Mouse (Mus musculus): Measurements from ENCODE around the gene Tlk1. TPM values are rescaled to one million over a fixed set of nuclear protein-coding genes. Genes with fewer than 3 reads are reported as not detected.

Gene Tlk1
- polyA plus RNA-seq, 1 experiment from 2014 or later = 18.0 TPM

DNA sequence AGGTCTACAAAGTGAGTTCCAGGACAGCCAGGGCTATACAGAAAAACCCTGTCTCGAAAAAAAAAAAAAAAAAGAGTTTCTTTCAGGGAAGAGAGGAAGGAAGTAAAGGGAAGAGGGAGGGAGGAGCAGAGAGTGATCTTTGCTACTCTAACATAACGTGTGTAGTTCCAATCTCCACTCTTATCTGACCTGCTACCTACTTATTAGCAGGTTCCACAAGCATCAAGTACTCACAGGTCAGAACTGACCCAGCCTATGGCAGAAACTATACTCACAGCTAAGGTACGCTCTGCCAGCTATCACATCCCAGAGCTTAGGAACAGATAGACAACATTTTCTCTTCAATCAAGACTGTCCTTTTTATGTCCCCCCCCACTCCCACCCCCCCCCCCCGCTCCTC lies 90.0 kb downstream of the Tlk1 start:
- Histone ChIP-seq H3K4me3 (no peak overlapping the region), H3K27ac (replicated peaks) (no peak overlapping the region), H3K9me3 (no peaks in the 10 kb centered on the region), H3K9ac (no peak overlapping the region), H3K4me1 (peaks cover 5% of the 10 kb centered on the region; the same call in 1 of the 2 replicates), H3K36me3 (peaks cover 75% of the 10 kb centered on the region), H3K4me2 (no peak overlapping the region), H3K27me3 (replicated peaks) (no peaks in the 10 kb centered on the region)
- WGBS = 76% methylated on average over 4 of the region's 4 CpGs
- ATAC-seq (ENCODE audit: extremely low read depth, insufficient number of reproducible peaks, low FRiP score, low TSS enrichment) = no peak

DNA sequence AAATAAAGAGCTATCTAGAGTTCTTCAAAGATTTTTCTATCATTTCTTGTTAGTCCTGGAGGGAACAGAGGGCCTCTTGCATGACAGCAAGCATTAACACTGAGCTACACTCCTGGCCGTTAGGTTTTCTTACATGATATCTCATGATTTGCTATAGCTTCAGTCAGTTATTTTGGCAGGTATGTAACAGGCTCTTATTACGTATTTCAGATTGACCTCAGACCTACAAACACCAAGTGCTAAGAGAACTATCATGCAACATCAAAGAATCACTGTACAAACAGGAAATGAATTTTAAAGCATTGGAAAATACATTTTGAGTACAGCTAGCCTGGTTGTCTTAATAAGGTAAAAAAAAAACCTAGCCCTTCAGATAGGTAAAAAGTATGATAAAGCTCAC lies 98.4 kb downstream of the Tlk1 start:
- no peak for ATAC-seq (ENCODE audit: extremely low read depth, insufficient number of reproducible peaks, low FRiP score, low TSS enrichment)
- Histone ChIP-seq H3K4me3 (no peak overlapping the region), H3K9ac (no peak overlapping the region), H3K4me1 (peaks cover 5% of the 10 kb centered on the region; the same call in 1 of the 2 replicates), H3K9me3 (no peaks in the 10 kb centered on the region), H3K4me2 (no peak overlapping the region), H3K36me3 (peaks cover 68% of the 10 kb centered on the region), H3K27me3 (replicated peaks) (no peaks in the 10 kb centered on the region), H3K27ac (replicated peaks) (no peak overlapping the region)
- WGBS = 80% methylated on average over 2 of the region's 2 CpGs

- Histone ChIP-seq H3K9ac (no peak overlapping the region), H3K9me3 (no peaks in the 10 kb centered on the region), H3K27ac (replicated peaks) (no peak overlapping the region), H3K4me3 (no peak overlapping the region), H3K36me3 (peaks cover 71% of the 10 kb centered on the region), H3K27me3 (replicated peaks) (no peaks in the 10 kb centered on the region), H3K4me1 (no peaks in the 10 kb centered on the region), H3K4me2 (no peak overlapping the region)
- 92% methylated on average over 9 of the region's 9 CpGs for WGBS
- no peak for ATAC-seq (ENCODE audit: extremely low read depth, insufficient number of reproducible peaks, low FRiP score, low TSS enrichment)
Measured at GRCm38 (mm10) chr2:70723610-70724243, 101.8 kb downstream of the Tlk1 start.

- 0 out of 2 replicates have a peak, but pooled peaks cover 2% of the 10 kb centered on the region for H3K4me1 ChIP-seq
- WGBS = 88% methylated on average over 4 of the region's 4 CpGs
- H3K4me2 ChIP-seq = no peak overlapping the region
- H3K36me3 ChIP-seq = peaks cover 66% of the 10 kb centered on the region
- H3K4me3 ChIP-seq = no peak overlapping the region
- no peak overlapping the region for H3K27ac ChIP-seq (replicated peaks)
- H3K9ac ChIP-seq = no peak overlapping the region
- no peaks in the 10 kb centered on the region for H3K9me3 ChIP-seq
- no peak for ATAC-seq (ENCODE audit: extremely low read depth, insufficient number of reproducible peaks, low FRiP score, low TSS enrichment)
- H3K27me3 ChIP-seq (replicated peaks) = no peaks in the 10 kb centered on the region
Measured at GRCm38 (mm10) chr2:70710878-70711277, 114.7 kb downstream of the Tlk1 start.

GRCm38 (mm10) chr2:70710236-70710635 lies 115.3 kb downstream of the Tlk1 start:
- no peak for ATAC-seq (ENCODE audit: extremely low read depth, insufficient number of reproducible peaks, low FRiP score, low TSS enrichment)
- 0 out of 2 replicates have a peak, but pooled peaks cover 2% of the 10 kb centered on the region for H3K4me1 ChIP-seq
- no peak overlapping the region for H3K27ac ChIP-seq (replicated peaks)
- H3K4me3 ChIP-seq = no peak overlapping the region
- no peaks in the 10 kb centered on the region for H3K9me3 ChIP-seq
- no peak overlapping the region for H3K9ac ChIP-seq
- H3K4me2 ChIP-seq = no peak overlapping the region
- 91% methylated on average over 7 of the region's 7 CpGs for WGBS
- H3K36me3 ChIP-seq = peaks cover 59% of the 10 kb centered on the region
- H3K27me3 ChIP-seq (replicated peaks) = no peaks in the 10 kb centered on the region

- Histone ChIP-seq H3K4me3 (no peak overlapping the region), H3K27ac (replicated peaks) (no peak overlapping the region), H3K9me3 (no peaks in the 10 kb centered on the region), H3K4me1 (peaks cover 9% of the 10 kb centered on the region; the same call in 1 of the 2 replicates), H3K4me2 (no peak overlapping the region), H3K9ac (no peak overlapping the region), H3K27me3 (replicated peaks) (no peaks in the 10 kb centered on the region; the same call in 1 of the 2 replicates), H3K36me3 (peaks cover 49% of the 10 kb centered on the region)
- 66% methylated on average over 13 of the region's 13 CpGs for WGBS
- ATAC-seq (ENCODE audit: extremely low read depth, insufficient number of reproducible peaks, low FRiP score, low TSS enrichment) = no peak
Measured at GRCm38 (mm10) chr2:70708986-70709730, 116.4 kb downstream of the Tlk1 start.

DNA sequence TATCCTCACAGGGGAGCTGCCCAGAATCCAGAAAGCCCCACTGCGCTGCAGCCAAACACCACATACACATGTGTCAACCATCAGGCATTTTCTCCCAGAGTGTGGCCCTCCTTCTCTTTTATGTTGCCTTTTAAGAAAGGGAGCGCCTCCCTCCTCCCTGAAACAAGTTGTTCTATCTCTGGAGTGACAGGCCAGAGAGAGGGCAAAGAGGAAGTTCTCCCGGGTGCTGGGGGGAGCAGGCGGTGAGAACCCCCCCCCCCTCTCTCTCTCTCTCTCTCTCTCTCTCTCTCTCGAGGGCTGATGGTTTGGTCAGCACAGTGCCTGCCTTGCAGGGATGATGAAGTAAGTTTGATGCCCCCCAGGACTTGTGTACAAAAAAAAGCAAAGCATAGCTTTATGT lies 123.1 kb downstream of the Tlk1 start:
- Histone ChIP-seq H3K27ac (replicated peaks) (0 out of 2 replicates have a peak overlapping the region, but pooled peaks have one; percentile 12), H3K9me3 (0 out of 2 replicates have a peak, but pooled peaks cover 3% of the 10 kb centered on the region), H3K4me1 (peaks cover 21% of the 10 kb centered on the region), H3K4me2 (no peak overlapping the region), H3K9ac (peak overlapping the region; percentile 30; the same call in 1 of the 2 replicates), H3K27me3 (replicated peaks) (no peaks in the 10 kb centered on the region; the same call in 1 of the 2 replicates), H3K4me3 (no peak overlapping the region), H3K36me3 (peaks cover 7% of the 10 kb centered on the region; the same call in 1 of the 2 replicates)
- 25% methylated on average over 5 of the region's 5 CpGs for WGBS
- no peak for ATAC-seq (ENCODE audit: extremely low read depth, insufficient number of reproducible peaks, low FRiP score, low TSS enrichment)

GRCm38 (mm10) chr2:70701571-70701970 lies 124.0 kb downstream of the Tlk1 start:
- 42% methylated on average over 9 of the region's 9 CpGs for WGBS
- Histone ChIP-seq H3K9ac (no peak overlapping the region), H3K4me2 (no peak overlapping the region), H3K4me1 (peaks cover 21% of the 10 kb centered on the region), H3K36me3 (peaks cover 7% of the 10 kb centered on the region; the same call in 1 of the 2 replicates), H3K27me3 (replicated peaks) (no peaks in the 10 kb centered on the region; the same call in 1 of the 2 replicates), H3K9me3 (0 out of 2 replicates have a peak, but pooled peaks cover 5% of the 10 kb centered on the region), H3K4me3 (no peak overlapping the region), H3K27ac (replicated peaks) (no peak overlapping the region)
- no peak for ATAC-seq (ENCODE audit: extremely low read depth, insufficient number of reproducible peaks, low FRiP score, low TSS enrichment)

- no peaks in the 10 kb centered on the region; the same call in 1 of the 2 replicates for H3K27me3 ChIP-seq (replicated peaks)
- H3K4me2 ChIP-seq = no peak overlapping the region
- H3K9ac ChIP-seq = no peak overlapping the region
- 0 out of 2 replicates have a peak, but pooled peaks cover 5% of the 10 kb centered on the region for H3K9me3 ChIP-seq
- 86% methylated on average over 3 of the region's 3 CpGs for WGBS
- no peak overlapping the region for H3K27ac ChIP-seq (replicated peaks)
- no peak for ATAC-seq (ENCODE audit: extremely low read depth, insufficient number of reproducible peaks, low FRiP score, low TSS enrichment)
- no peak overlapping the region for H3K4me3 ChIP-seq
- H3K4me1 ChIP-seq = peaks cover 21% of the 10 kb centered on the region
- H3K36me3 ChIP-seq = peaks cover 7% of the 10 kb centered on the region; the same call in 1 of the 2 replicates
Measured at GRCm38 (mm10) chr2:70700851-70701250, 124.7 kb downstream of the Tlk1 start.

DNA sequence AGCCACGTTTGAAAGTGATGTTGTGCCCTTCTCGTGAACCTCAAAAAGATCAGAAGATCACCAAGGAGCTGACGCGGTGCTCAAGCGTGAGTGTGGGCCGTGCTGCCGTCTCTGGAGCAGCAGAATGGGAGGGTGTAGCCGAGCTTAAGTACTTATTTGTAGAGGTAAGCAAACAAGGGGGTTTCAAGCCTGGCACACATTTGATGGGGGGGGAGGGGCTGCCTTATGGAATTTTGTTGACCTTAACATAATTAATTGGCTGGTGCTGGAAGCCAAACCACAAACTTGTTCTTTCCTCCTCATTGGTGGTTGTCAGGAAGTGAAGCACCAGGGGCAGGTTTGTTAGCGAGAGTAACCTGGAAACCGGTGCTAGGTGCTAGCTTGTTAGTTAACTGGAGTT lies 129.8 kb downstream of the Tlk1 start:
- no peak overlapping the region for H3K4me2 ChIP-seq
- 0 out of 2 replicates have a peak, but pooled peaks cover 5% of the 10 kb centered on the region for H3K9me3 ChIP-seq
- H3K4me3 ChIP-seq = no peak overlapping the region
- H3K4me1 ChIP-seq = no peaks in the 10 kb centered on the region
- H3K27ac ChIP-seq (replicated peaks) = no peak overlapping the region
- no peak overlapping the region for H3K9ac ChIP-seq
- 82% methylated on average over 10 of the region's 10 CpGs for WGBS
- H3K27me3 ChIP-seq (replicated peaks) = no peaks in the 10 kb centered on the region
- ATAC-seq (ENCODE audit: extremely low read depth, insufficient number of reproducible peaks, low FRiP score, low TSS enrichment) = no peak
- peaks cover 44% of the 10 kb centered on the region for H3K36me3 ChIP-seq

DNA sequence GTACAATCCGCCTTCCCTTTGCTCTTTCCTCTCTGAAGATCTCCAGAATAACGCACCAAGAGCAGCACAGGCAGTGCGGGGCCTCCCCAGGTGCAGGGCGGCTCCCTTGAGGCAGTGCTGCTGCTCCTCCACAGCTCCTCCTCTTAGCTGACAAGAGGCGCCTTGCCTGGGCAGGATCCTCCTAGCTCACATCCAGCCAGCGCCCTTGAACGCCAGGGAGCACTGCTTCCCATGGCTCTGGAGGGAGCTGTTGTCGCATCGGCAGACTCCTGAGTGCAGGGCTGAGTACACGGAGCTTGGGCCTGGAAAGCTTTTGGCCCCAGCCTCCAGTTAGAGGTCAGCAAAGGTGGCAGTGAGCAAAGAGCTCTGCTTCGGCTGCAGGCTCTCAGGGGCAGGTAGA lies 135.3 kb downstream of the Tlk1 start:
- WGBS = 71% methylated on average over 11 of the region's 11 CpGs
- H3K4me2 ChIP-seq = no peak overlapping the region
- H3K4me1 ChIP-seq = no peaks in the 10 kb centered on the region
- H3K4me3 ChIP-seq = no peak overlapping the region
- H3K9me3 ChIP-seq = no peaks in the 10 kb centered on the region
- peaks cover 88% of the 10 kb centered on the region for H3K36me3 ChIP-seq
- no peak overlapping the region for H3K9ac ChIP-seq
- no peaks in the 10 kb centered on the region for H3K27me3 ChIP-seq (replicated peaks)
- no peak overlapping the region for H3K27ac ChIP-seq (replicated peaks)
- ATAC-seq (ENCODE audit: extremely low read depth, insufficient number of reproducible peaks, low FRiP score, low TSS enrichment) = no peak
